Mouse (Mus musculus) hindbrain, postnatal 0 days (tissue): ENCODE measurements around the gene Smarcd3. TPM values are rescaled to one million over a fixed set of nuclear protein-coding genes. Genes with fewer than 3 reads are reported as not detected.

ENCODE experiments used
- ATAC-seq: fragments of 200-750 bp; cut with Nextera tagmentation; 2 replicates; pipeline ENCODE4 v1.8.0; 2017; ENCODE audit warnings: mild to moderate bottlenecking, moderate TSS enrichment, moderate library complexity
- DNase-seq: peaks from one replicate; pipeline ENCODE4 v3.0.0-alpha.2; 2015; ENCODE audit warnings: low spot score
- H3K27ac ChIP-seq: fragments of 300-500 bp; sonication (generic); 2 replicates; pipeline ENCODE4 v1.5.1; 2014; ENCODE audit warnings: mild to moderate bottlenecking
- H3K27me3 ChIP-seq: fragments of 300-500 bp; sonication (generic); 2 replicates; pipeline ENCODE4 v1.6.1; 2014; ENCODE audit warnings: low read length, mixed read lengths; ENCODE audit not compliant: insufficient read depth
- H3K36me3 ChIP-seq: fragments of 300-500 bp; sonication (generic); 2 replicates; pipeline ENCODE4 v1.6.1; 2014; ENCODE audit warnings: low read length, mixed read lengths; ENCODE audit not compliant: insufficient read depth
- H3K4me1 ChIP-seq: fragments of 300-500 bp; sonication (generic); 2 replicates; pipeline ENCODE4 v1.6.1; 2014; ENCODE audit warnings: antibody characterized with exemption, low read length, mixed read lengths; ENCODE audit not compliant: insufficient read depth
- H3K4me2 ChIP-seq: fragments of 300-500 bp; sonication (generic); 2 replicates; pipeline ENCODE4 v1.6.1; 2014; ENCODE audit warnings: low read depth, mild to moderate bottlenecking, low read length, moderate library complexity, mixed read lengths
- H3K4me3 ChIP-seq: fragments of 300-500 bp; sonication (generic); 2 replicates; pipeline ENCODE4 v1.5.1; 2014; ENCODE audit warnings: low read length
- H3K9ac ChIP-seq: fragments of 300-500 bp; sonication (generic); replicated peaks from 2 replicates; pipeline ENCODE4 v1.6.1; 2014; ENCODE audit warnings: mild to moderate bottlenecking, low read length, moderate library complexity, mixed read lengths
- H3K9me3 ChIP-seq: fragments of 300-500 bp; sonication (generic); 2 replicates; pipeline ENCODE4 v1.6.1; 2016; ENCODE audit warnings: low read length, mixed read lengths
- CTCF ChIP-seq: IDR thresholded peaks from 2 replicates; pipeline ENCODE4 v1.5.1; 2016; ENCODE audit warnings: antibody characterized with exemption, control low read depth, low read depth
- WGBS: fragments of 180-500 bp; shearing (Covaris S2); extraction: QIAGEN DNeasy Blood & Tissue Kit; methylation state at CpG from one replicate; pipeline ENCODE4 v1.1.7; 2014; 5-methylcytosine and 5-hydroxymethylcytosine counted together
- polyA plus RNA-seq: library from polyadenylated mRNA; unstranded; fragments of >200 nt; fragmentation: Nextera tagmentation; extraction: Ambion mirVana; gene quantifications from 2 replicates; pipeline ENCODE4 v1.2.1, GENCODE M21; 2015
- total RNA-seq: library from RNA; depleted of rRNA; stranded (reverse); fragments of >200 nt; gene quantifications from 2 replicates; pipeline ENCODE4 v1.2.3, GENCODE M21; 2014

Gene Smarcd3
- total and polyA plus RNA-seq, 2 experiments from 2014 or later, result 128 to 246 TPM

DNA sequence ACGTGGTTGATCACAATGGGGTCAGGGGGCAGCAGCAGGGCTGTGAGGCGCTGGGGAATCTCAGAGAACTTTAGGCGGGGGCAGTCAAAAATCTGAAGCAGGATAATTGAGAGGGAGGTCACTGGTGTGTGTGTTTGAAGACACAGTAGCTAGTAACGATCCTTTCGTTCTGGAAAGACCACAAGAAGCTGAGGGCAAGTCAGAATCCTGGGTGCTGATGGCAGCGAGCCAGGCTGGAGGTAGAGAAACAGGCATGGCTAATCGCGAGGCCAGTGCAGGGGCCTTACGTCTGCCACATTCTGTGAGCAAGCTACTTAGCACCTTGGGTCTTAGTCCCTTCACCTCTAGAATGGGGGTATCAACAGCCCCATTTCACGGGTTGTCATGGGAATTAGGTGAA is 30.3 kb downstream of the Smarcd3 start:
- ATAC-seq, result no peak
- no peak overlapping the region for H3K4me3 ChIP-seq
- TF ChIP-seq CTCF, result no peak
- H3K9me3 ChIP-seq, result no peaks in the 10 kb centered on the region
- H3K27ac ChIP-seq, result no peak overlapping the region
- no peak overlapping the region for H3K9ac ChIP-seq
- H3K36me3 ChIP-seq, result peaks cover 17% of the 10 kb centered on the region
- DNase-seq, result no peak
- no peaks in the 10 kb centered on the region for H3K27me3 ChIP-seq
- WGBS, result 66% methylated on average over 10 of the region's 10 CpGs
- peaks cover 21% of the 10 kb centered on the region for H3K4me1 ChIP-seq
- no peak overlapping the region for H3K4me2 ChIP-seq

DNA sequence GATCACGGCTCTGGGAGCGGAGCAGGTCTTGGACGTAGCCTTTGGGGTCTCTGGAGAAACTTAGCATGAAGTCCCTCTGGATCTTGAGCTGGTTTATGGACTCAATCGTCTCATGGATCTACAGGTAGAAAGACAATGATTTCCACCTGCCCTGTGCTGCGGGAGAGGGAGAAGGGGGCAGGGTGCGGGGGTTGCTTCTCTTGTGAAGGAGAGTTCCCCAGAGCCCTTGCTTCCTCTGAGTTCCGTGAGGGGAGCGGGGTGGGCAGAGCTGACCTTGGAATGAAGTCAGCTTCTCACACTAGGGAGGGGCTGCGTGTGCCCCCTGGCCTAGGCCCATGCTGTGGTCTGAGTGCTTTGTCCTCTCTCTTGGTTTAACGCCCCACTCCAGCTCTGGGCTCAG is 31.0 kb downstream of the Smarcd3 start:
- Histone ChIP-seq H3K27me3 (no peaks in the 10 kb centered on the region), H3K4me1 (peaks cover 16% of the 10 kb centered on the region), H3K27ac (no peak overlapping the region), H3K9ac (no peak overlapping the region), H3K4me2 (no peak overlapping the region), H3K36me3 (peaks cover 17% of the 10 kb centered on the region), H3K9me3 (no peaks in the 10 kb centered on the region), H3K4me3 (no peak overlapping the region)
- no peak for ATAC-seq
- WGBS, result 75% methylated on average over 10 of the region's 10 CpGs
- no peak for TF ChIP-seq CTCF
- DNase-seq, result no peak

GRCm38 (mm10) chr5:24592471-24593160 is 31.6 kb downstream of the Smarcd3 start:
- Histone ChIP-seq H3K9me3 (no peaks in the 10 kb centered on the region), H3K36me3 (peaks cover 17% of the 10 kb centered on the region), H3K4me3 (no peak overlapping the region), H3K27ac (no peak overlapping the region), H3K4me1 (peaks cover 16% of the 10 kb centered on the region), H3K4me2 (no peak overlapping the region), H3K27me3 (no peaks in the 10 kb centered on the region), H3K9ac (no peak overlapping the region)
- ATAC-seq, result no peak
- no peak for TF ChIP-seq CTCF
- WGBS, result 76% methylated on average over 21 of the region's 21 CpGs
- DNase-seq, result no peak

DNA sequence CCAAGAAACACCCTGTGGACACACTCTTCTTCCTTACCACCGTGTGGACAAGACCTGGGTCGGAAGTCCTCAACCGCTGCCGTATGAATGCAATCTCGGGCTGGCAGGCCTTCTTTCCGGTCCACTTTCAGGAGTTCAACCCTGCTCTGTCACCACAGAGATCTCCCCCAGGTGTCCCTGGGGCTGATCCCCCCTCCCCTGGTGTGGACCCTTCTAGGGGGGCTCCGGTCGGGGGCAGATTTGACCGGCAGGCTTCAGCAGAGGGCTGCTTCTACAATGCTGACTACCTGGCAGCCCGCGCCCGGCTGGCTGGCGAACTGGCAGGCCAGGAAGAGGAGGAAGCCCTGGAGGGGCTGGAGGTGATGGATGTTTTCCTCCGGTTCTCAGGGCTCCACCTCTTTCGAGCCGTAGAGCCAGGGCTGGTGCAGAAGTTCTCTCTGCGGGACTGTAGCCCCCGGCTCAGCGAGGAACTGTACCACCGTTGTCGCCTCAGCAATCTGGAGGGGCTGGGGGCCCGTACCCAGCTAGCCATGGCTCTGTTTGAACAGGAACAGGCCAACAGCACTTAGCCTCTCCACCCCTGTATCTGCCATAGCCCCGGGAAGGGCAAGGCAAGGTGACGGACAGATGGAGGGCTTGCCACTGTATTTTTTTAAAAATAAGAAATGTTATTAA is 32.3 kb downstream of the Smarcd3 start:
- Histone ChIP-seq H3K4me3 (no peak overlapping the region), H3K4me1 (peaks cover 17% of the 10 kb centered on the region), H3K27me3 (no peaks in the 10 kb centered on the region), H3K36me3 (peaks cover 17% of the 10 kb centered on the region), H3K9me3 (no peaks in the 10 kb centered on the region), H3K9ac (no peak overlapping the region), H3K4me2 (no peak overlapping the region), H3K27ac (no peak overlapping the region)
- 61% methylated on average over 23 of the region's 24 CpGs for WGBS
- DNase-seq, result no peak
- no peak for TF ChIP-seq CTCF
- ATAC-seq, result no peak

DNA sequence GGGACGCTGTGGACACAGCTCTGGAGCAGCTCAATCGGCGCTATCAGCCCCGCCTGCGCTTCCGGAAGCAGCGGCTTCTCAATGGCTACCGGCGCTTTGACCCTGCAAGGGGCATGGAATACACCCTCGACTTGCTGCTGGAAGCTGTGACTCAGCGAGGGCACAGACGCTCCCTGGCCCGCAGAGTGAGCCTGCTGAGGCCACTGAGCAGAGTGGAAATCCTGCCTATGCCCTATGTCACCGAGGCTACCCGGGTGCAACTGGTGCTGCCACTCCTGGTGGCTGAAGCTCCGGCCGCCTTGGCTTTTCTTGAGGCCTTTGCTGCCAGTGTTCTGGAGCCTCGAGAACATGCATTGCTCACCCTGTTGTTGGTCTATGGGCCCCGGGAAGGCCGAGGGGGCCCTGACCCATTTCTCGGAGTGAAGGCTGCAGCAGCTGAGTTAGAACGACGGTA is 32.9 kb downstream of the Smarcd3 start:
- ATAC-seq (no peak), DNase-seq (no peak)
- Histone ChIP-seq H3K27me3 (no peaks in the 10 kb centered on the region), H3K4me3 (no peak overlapping the region), H3K27ac (peak overlapping the region; percentile 3; the same call in 1 of the 2 replicates), H3K36me3 (peaks cover 17% of the 10 kb centered on the region), H3K4me2 (no peak overlapping the region), H3K9ac (no peak overlapping the region), H3K4me1 (peaks cover 13% of the 10 kb centered on the region), H3K9me3 (no peaks in the 10 kb centered on the region)
- no peak for TF ChIP-seq CTCF
- 29% methylated on average over 23 of the region's 23 CpGs for WGBS

DNA sequence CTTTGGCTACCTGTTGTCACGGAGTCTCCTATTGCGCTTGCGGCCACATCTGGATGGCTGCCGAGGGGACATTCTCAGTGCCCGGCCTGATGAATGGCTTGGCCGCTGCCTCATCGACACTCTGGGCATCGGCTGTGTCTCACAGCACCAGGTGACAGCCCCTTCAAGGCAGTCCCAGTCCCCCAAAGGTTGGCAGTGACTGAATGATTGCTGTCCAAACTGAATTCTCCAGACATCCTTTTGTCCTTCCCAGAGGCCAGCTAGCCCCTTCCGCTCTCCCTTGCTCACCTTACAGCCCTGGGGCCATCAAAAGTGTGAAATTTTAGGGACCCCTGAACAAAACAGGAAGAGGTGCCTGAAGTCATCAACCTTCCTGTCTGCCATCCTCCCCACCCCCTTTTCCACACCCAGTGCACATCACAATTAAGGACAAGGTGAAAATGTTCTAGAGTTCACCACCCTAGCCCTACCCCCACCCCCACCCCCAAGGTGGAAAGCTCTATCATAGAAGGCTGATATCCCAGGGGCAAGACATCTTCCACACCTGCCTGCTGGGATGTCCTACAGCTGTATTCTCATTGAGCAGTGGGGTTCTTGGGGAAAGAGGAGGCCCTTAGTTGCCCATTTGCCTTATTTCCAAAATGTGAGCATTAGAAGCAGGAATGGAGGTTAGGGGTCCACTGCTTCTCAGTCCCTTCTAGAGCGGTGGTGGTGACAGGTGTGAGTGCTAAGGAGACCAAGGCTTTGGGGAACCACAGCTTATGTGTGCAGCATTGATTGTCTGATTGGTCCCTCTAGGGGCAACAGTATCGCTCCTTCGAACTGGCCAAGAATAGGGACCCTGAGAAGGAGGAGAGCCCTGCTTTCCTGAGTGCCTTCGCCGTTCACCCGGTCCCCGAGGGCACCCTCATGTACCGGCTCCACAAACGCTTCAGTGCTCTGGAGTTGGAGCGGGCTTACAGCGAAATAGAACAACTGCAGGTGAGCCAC is 34.4 kb downstream of the Smarcd3 start:
- Histone ChIP-seq H3K27me3 (no peaks in the 10 kb centered on the region), H3K4me1 (peaks cover 10% of the 10 kb centered on the region), H3K36me3 (peaks cover 17% of the 10 kb centered on the region), H3K4me3 (no peak overlapping the region), H3K4me2 (no peak overlapping the region), H3K9ac (no peak overlapping the region), H3K27ac (no peak overlapping the region), H3K9me3 (no peaks in the 10 kb centered on the region)
- WGBS, result 81% methylated on average over 20 of the region's 20 CpGs
- TF ChIP-seq CTCF, result no peak
- DNase-seq, result no peak
- no peak for ATAC-seq
